Mouse (Mus musculus) adrenal gland, postnatal 25 days (tissue): ENCODE data around the gene Hspb6. TPM values are rescaled to one million over a fixed set of nuclear protein-coding genes. Genes with fewer than 3 reads are reported as not detected.

ENCODE experiments used
- DNase-seq: peaks from one replicate; pipeline ENCODE4 v3.0.0; 2021; ENCODE audit warnings: mixed read lengths
- total RNA-seq: library from RNA; stranded (reverse); gene quantifications from 2 replicates; pipeline ENCODE4 v1.2.3, GENCODE M21; 2021

Gene Hspb6
- total RNA-seq, 1 experiment from 2014 or later, result 33.5 TPM

GRCm38 (mm10) chr7:30586455-30587020 is 34.6 kb downstream of the Hspb6 start:
- DNase-seq, result no peak

GRCm38 (mm10) chr7:30587842-30588667 is 36.1 kb downstream of the Hspb6 start:
- DNase-seq, result peak; percentile 47

- peak; percentile 96 for DNase-seq
Observed at GRCm38 (mm10) chr7:30588676-30589434, 36.9 kb downstream of the Hspb6 start, which contains the start of gene Kmt2b. Kmt2b (minus strand) TSS chr7:30588726.

- peak; percentile 86 for DNase-seq
Observed at GRCm38 (mm10) chr7:30589435-30590301, 37.7 kb downstream of the Hspb6 start.

- DNase-seq, result no peak
Observed at GRCm38 (mm10) chr7:30590927-30591604, 39.1 kb downstream of the Hspb6 start.

GRCm38 (mm10) chr7:30591605-30591951 is 39.6 kb downstream of the Hspb6 start:
- no peak for DNase-seq

GRCm38 (mm10) chr7:30592772-30593423 is 40.9 kb downstream of the Hspb6 start:
- DNase-seq, result no peak

GRCm38 (mm10) chr7:30593579-30594509 is 41.9 kb downstream of the Hspb6 start:
- DNase-seq, result no peak

- no peak for DNase-seq
Observed at GRCm38 (mm10) chr7:30594510-30595024, 42.6 kb downstream of the Hspb6 start.

- no peak for DNase-seq
Observed at GRCm38 (mm10) chr7:30596093-30596492, 44.1 kb downstream of the Hspb6 start.

- no peak for DNase-seq
Observed at GRCm38 (mm10) chr7:30596811-30597210, 44.8 kb downstream of the Hspb6 start.

GRCm38 (mm10) chr7:30598786-30599185 is 46.8 kb downstream of the Hspb6 start, which contains the start of gene Zbtb32:
Zbtb32 (minus strand) TSS chr7:30598909.
- no peak for DNase-seq

- DNase-seq, result peak; percentile 94
Observed at GRCm38 (mm10) chr7:30599933-30600353, 48.0 kb downstream of the Hspb6 start.

GRCm38 (mm10) chr7:30600651-30601050 is 48.7 kb downstream of the Hspb6 start:
- DNase-seq, result no peak

GRCm38 (mm10) chr7:30602583-30602982 is 50.6 kb downstream of the Hspb6 start:
- no peak for DNase-seq

- no peak for DNase-seq
Observed at GRCm38 (mm10) chr7:30604424-30604823, 52.4 kb downstream of the Hspb6 start.

- DNase-seq, result no peak
Observed at GRCm38 (mm10) chr7:30604944-30605343, 53.0 kb downstream of the Hspb6 start.
